Mouse (Mus musculus) embryonic facial prominence, embryonic 14.5 days (tissue): ENCODE results near the gene G430095P16Rik. TPM values are rescaled to one million over a fixed set of nuclear protein-coding genes. Genes with fewer than 3 reads are reported as not detected.

Experiments
- ATAC-seq: fragments of 200-750 bp; cut with Nextera tagmentation; 2 replicates; pipeline ENCODE4 v1.8.0; 2017; ENCODE audit warnings: low read depth, moderate number of reproducible peaks, moderate TSS enrichment
- DNase-seq: peaks from one replicate; pipeline ENCODE4 v3.0.0-alpha.2; 2015; ENCODE audit warnings: low spot score
- H3K27ac ChIP-seq: fragments of 300-500 bp; sonication (generic); replicated peaks from 2 replicates; pipeline ENCODE4 v1.5.1; 2014; ENCODE audit warnings: low read depth, mild to moderate bottlenecking, low read length, moderate library complexity
- H3K27me3 ChIP-seq: fragments of 300-500 bp; sonication (generic); replicated peaks from 2 replicates; pipeline ENCODE4 v1.6.1; 2014; ENCODE audit warnings: low read length; ENCODE audit not compliant: control insufficient read depth, insufficient read depth
- H3K36me3 ChIP-seq: fragments of 300-500 bp; sonication (generic); 2 replicates; pipeline ENCODE4 v1.6.1; 2014; ENCODE audit warnings: low read length, mixed read lengths; ENCODE audit not compliant: control insufficient read depth, insufficient read depth
- H3K4me1 ChIP-seq: fragments of 300-500 bp; sonication (generic); 2 replicates; pipeline ENCODE4 v1.6.1; 2014; ENCODE audit warnings: antibody characterized with exemption, low read length; ENCODE audit not compliant: control insufficient read depth, insufficient read depth
- H3K4me2 ChIP-seq: fragments of 300-500 bp; sonication (generic); 2 replicates; pipeline ENCODE4 v1.6.1; 2014; ENCODE audit warnings: low read depth, mild to moderate bottlenecking, low read length, moderate library complexity, mixed read lengths
- H3K4me3 ChIP-seq: fragments of 300-500 bp; sonication (generic); 2 replicates; pipeline ENCODE4 v1.5.1; 2014; ENCODE audit warnings: low read depth, mild to moderate bottlenecking, low read length
- H3K9ac ChIP-seq: fragments of 300-500 bp; sonication (generic); 2 replicates; pipeline ENCODE4 v1.6.1; 2014; ENCODE audit warnings: low read depth, mild to moderate bottlenecking, low read length, moderate library complexity, mixed read lengths
- H3K9me3 ChIP-seq: fragments of 300-500 bp; sonication (generic); 2 replicates; pipeline ENCODE4 v1.6.1; 2016; ENCODE audit warnings: low read length; ENCODE audit not compliant: control insufficient read depth
- WGBS: fragments of 180-500 bp; shearing (Covaris S2); extraction: QIAGEN DNeasy Blood & Tissue Kit; methylation state at CpG from one replicate; pipeline ENCODE4 v1.1.7; 2014; 5-methylcytosine and 5-hydroxymethylcytosine counted together
- polyA plus RNA-seq: library from polyadenylated mRNA; unstranded; fragments of >200 nt; fragmentation: Nextera tagmentation; extraction: Ambion mirVana; gene quantifications from 2 replicates; pipeline ENCODE4 v1.2.1, GENCODE M21; 2014

G430095P16Rik gene
- polyA plus RNA-seq, 1 experiment from 2014 or later = 2.7 TPM

DNA sequence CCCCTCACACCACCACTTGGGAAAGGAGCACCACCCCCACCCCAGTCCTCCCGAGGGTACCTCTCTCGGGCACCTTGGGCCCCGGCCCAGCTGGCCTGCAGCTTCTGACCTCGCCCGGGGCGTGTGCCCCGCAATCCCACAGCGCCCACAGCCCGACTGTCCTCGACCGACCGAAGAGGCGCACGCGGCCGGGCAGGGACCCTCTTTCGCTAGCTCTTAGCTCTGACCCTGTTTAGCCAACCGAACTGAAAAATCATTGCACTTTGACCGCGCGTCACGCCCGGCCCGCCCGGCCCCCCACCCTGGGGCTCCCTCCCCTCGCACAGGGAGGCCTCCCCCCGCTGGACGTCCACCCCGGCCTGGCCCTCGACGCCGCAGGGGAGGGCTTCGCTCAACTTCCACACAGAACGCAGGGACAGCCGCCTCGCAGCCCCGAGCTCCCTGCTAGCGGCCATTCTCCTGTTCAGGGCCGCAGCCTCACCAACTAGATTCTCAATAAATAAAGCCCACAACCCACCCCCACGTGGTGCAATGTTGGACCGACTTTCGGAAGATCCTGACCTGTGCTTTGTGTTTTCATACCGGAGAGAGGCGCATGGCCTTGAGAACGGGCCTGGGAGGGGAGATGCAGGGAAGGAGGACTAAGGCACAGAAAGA lies 16.1 kb upstream of the G430095P16Rik start:
- WGBS = 18% methylated on average over 29 of the region's 45 CpGs
- DNase-seq = no peak
- Histone ChIP-seq H3K36me3 (peaks cover 38% of the 10 kb centered on the region), H3K27ac (no peak overlapping the region; the same call in 1 of the 2 replicates), H3K4me2 (peak overlapping the region; percentile 27), H3K27me3 (peaks cover 64% of the 10 kb centered on the region), H3K9me3 (no peaks in the 10 kb centered on the region), H3K9ac (peak overlapping the region; percentile 49; the same call in 1 of the 2 replicates), H3K4me3 (peak overlapping the region; percentile 18), H3K4me1 (peaks cover 49% of the 10 kb centered on the region)
- ATAC-seq = no peak

DNA sequence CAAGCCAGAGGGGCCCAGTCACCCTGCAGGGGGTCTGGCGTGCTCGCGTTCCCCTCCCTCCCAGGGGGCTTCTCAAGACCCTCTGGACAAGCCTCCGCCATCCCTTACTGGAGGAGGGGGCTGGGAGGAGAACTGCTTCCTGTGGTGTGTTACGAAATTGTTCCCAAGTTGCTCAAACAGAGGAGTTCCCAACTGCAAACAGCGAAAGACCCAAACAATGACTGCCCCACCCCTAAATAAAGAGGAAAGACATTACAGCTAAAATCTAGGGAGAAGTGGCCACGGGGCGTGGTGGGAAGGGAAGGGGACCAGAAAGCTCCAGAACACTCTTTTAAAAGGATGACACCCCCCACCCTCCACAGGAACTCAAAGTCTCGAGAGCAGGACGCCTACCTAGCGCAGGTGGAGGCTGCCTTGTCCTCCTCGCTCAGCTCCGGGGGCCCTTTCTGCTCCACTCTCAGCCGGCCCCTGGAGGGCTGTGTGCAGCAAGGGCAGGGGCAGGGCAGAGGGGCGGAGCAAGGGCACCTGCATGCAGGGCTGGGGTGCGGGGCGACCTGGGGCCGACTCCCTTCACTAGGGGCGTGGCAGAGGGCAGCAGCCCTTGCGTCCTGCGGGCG lies 15.4 kb upstream of the G430095P16Rik start:
- Histone ChIP-seq H3K4me1 (peaks cover 56% of the 10 kb centered on the region), H3K27me3 (peaks cover 57% of the 10 kb centered on the region), H3K9me3 (no peaks in the 10 kb centered on the region), H3K9ac (peak overlapping the region; percentile 49; the same call in 1 of the 2 replicates), H3K27ac (peak overlapping the region; percentile 39; the same call in 1 of the 2 replicates), H3K36me3 (peaks cover 38% of the 10 kb centered on the region), H3K4me3 (peak overlapping the region; percentile 18), H3K4me2 (peak overlapping the region; percentile 27)
- WGBS = 24% methylated on average over 15 of the region's 22 CpGs
- no peak for DNase-seq
- ATAC-seq = no peak

DNA sequence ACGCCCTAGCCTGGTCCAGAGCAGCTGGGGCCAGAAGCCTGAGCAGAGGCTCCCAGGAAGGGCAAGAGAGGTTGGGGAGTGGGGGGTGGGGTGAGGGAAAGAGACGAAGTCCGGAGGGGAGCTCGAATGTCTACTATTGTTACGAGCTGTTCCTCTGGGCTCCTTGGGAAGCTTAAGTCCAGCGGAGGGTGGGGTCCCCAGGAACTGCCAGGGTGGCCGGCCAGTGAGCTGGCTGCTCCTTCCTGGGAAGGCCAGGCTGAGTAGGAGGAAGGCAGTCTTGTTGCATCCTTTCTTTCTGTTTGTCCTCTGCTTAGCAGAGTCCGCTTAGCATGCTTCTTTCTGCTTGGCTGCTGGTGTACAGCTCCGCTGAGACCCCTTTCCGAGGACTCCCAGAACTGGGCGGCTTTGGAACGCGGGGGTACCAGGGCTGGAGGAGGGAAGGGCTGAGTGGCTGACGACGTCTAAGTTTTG lies 14.7 kb upstream of the G430095P16Rik start:
- no peak for DNase-seq
- Histone ChIP-seq H3K4me3 (peak overlapping the region; percentile 18; the same call in 1 of the 2 replicates), H3K27me3 (peaks cover 50% of the 10 kb centered on the region)

DNA sequence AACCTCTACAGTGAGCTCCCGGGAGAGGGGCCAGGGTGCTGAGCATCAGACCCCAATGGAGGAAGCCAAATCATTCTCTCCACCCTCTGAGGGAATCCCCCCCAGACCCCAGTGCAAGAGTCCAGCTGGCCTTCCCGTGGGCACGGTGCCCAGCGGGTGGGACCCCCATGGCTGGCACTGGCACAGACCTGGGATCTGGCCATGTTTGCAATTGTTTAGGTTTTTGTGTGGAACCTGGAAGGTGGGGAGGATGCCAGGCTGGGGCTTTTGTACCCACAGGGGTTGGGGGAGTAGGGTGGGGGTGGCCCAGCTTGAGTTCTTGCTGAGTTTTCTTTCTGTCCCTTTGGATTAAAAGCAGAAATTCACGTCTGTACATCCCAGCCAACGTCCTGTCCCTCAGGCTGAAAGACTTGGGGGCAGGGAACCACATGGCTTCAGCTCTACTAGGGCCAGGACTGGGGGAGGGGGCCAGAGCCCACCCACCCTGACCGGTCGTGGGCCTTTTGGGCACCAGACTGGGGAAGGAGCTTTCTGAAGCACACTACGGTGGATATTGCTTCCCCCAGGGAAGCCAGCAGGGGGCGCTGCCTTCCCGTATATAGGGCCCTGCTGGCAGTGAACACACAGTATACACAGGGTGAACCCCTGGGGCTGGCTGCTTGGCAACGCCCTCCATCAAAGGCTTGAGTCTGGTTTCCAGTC lies 13.9 kb upstream of the G430095P16Rik start:
- Histone ChIP-seq H3K4me3 (no peak overlapping the region), H3K4me1 (peaks cover 71% of the 10 kb centered on the region), H3K36me3 (peaks cover 46% of the 10 kb centered on the region), H3K4me2 (0 out of 2 replicates have a peak overlapping the region, but pooled peaks have one; percentile 10), H3K9ac (0 out of 2 replicates have a peak overlapping the region, but pooled peaks have one; percentile 35), H3K27me3 (peaks cover 42% of the 10 kb centered on the region), H3K9me3 (no peaks in the 10 kb centered on the region), H3K27ac (peak overlapping the region; percentile 16; the same call in 1 of the 2 replicates)
- peak; percentile 50 for ATAC-seq
- 15% methylated on average over 12 of the region's 12 CpGs for WGBS
- peak; percentile 94 for DNase-seq

More for the DNA sequence above, 14.7 kb upstream of the G430095P16Rik start:
- Histone ChIP-seq H3K27ac (0 out of 2 replicates have a peak overlapping the region, but pooled peaks have one; percentile 39), H3K9ac (0 out of 2 replicates have a peak overlapping the region, but pooled peaks have one; percentile 37), H3K4me1 (peaks cover 62% of the 10 kb centered on the region), H3K9me3 (no peaks in the 10 kb centered on the region), H3K36me3 (peaks cover 38% of the 10 kb centered on the region), H3K4me2 (peak overlapping the region; percentile 27; the same call in 1 of the 2 replicates)
- ATAC-seq = no peak
- 28% methylated on average over 15 of the region's 15 CpGs for WGBS

DNA sequence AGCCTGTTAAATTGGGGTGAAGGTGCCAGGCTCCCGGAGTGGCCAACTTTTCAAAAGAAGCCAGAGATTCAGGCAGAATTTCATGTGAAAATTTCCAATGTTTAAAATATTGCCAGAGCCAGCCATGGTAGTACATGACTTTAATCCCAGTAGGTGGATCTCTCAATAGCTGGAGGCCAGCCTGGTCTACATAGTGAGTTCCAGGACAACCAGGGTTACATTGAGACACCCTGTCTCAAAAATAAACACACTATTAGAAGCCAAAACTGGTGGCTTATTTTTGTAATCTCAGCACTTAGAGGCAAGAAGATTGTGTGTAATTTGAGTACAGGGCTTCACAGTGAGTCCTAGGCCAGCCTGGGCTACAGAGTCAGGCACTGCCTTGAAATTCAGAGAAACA lies 12.9 kb upstream of the G430095P16Rik start:
- H3K9ac ChIP-seq = no peak overlapping the region
- no peaks in the 10 kb centered on the region for H3K9me3 ChIP-seq
- 92% methylated on average over 1 of the region's 1 CpGs for WGBS
- H3K27me3 ChIP-seq = peaks cover 34% of the 10 kb centered on the region
- H3K4me3 ChIP-seq = no peak overlapping the region
- no peak overlapping the region for H3K4me2 ChIP-seq
- DNase-seq (no peak), ATAC-seq (no peak)
- peaks cover 78% of the 10 kb centered on the region for H3K4me1 ChIP-seq
- peaks cover 49% of the 10 kb centered on the region for H3K36me3 ChIP-seq
- H3K27ac ChIP-seq = peak overlapping the region; percentile 18; the same call in 1 of the 2 replicates

DNA sequence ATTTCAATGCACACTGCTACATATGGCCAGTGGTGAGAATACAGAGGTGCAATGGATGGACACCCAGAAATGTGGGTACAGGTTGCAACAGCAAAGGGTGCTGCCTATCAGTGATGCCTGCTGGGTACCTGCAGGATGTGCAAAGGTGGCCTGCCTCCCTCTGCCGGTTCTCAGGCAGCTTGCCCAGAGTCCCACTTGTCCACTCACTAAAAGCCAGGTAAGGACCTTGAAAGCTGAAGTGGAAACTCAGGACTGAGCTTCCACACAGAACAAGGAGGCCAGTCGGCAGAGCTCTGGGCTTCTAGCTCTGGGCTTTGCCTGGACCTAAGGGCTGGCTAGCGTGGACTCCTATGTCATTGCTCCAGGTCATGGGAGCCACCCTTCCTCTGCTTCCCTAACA lies 11.5 kb upstream of the G430095P16Rik start:
- Histone ChIP-seq H3K4me3 (no peak overlapping the region), H3K27ac (peak overlapping the region; percentile 93), H3K36me3 (peaks cover 59% of the 10 kb centered on the region), H3K9ac (peak overlapping the region; percentile 54; the same call in 1 of the 2 replicates), H3K9me3 (no peaks in the 10 kb centered on the region), H3K4me2 (no peak overlapping the region), H3K27me3 (peaks cover 24% of the 10 kb centered on the region), H3K4me1 (peaks cover 77% of the 10 kb centered on the region)
- WGBS = 45% methylated on average over 3 of the region's 3 CpGs
- DNase-seq (no peak), ATAC-seq (no peak)

DNA sequence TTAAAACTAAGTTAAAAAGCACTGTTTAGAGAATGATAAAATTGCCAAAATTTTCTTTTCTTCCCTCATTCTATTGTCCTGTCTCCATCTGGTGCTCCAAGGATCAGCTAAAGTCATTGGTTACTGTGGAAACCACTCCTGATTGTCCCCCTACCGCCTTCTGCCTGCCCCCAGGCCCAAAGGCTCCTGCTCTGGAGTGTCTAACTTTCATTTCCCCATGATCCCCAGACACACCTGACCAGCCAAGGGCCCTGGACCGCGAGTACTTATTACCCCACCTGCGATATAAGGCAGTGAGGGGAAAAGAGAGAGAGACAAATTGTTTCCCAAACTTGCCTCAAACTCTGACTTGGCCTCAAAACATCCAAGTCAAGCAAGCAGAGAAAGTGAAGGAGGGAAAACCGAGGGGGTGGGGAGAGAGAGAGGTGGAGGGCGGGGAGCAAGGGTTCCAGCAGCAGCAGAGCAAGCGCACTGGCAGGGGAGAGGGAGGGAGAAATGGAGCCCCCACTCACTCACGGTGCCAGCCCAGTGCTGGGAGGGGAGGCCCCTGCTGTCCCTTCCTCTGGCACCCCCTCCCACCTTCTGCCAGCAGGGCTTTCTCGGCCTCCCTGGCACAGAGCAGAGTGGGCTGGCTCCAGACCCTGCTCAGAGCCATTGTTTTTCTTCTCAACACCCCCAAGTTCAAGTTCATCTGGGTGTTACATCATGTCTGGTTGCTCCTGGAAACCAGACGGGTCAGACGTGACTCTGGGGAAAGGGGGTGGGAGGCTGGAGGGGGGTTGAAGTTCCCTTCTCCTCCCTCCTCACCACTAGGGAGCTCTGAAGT lies 10.7 kb upstream of the G430095P16Rik start:
- peaks cover 69% of the 10 kb centered on the region for H3K4me1 ChIP-seq
- H3K9ac ChIP-seq = peak overlapping the region; percentile 54; the same call in 1 of the 2 replicates
- peak overlapping the region; percentile 93 for H3K27ac ChIP-seq
- H3K4me2 ChIP-seq = peak overlapping the region; percentile 41
- WGBS = 11% methylated on average over 11 of the region's 11 CpGs
- peaks cover 60% of the 10 kb centered on the region for H3K36me3 ChIP-seq
- H3K9me3 ChIP-seq = no peaks in the 10 kb centered on the region
- DNase-seq (peak; percentile 96), ATAC-seq (peak; percentile 90)
- no peak overlapping the region for H3K4me3 ChIP-seq
- H3K27me3 ChIP-seq = peaks cover 16% of the 10 kb centered on the region
